Mouse (Mus musculus): Measurements from ENCODE around the gene Ccdc24. TPM values are rescaled to one million over a fixed set of nuclear protein-coding genes. Genes with fewer than 3 reads are reported as not detected.
A peak's percentile ranks its signal among the peaks of the same experiment; 100 is the strongest.

Gene Ccdc24
- total and polyA plus RNA-seq, 2 experiments from 2014 or later = 0.27 to 1.4 TPM

DNA sequence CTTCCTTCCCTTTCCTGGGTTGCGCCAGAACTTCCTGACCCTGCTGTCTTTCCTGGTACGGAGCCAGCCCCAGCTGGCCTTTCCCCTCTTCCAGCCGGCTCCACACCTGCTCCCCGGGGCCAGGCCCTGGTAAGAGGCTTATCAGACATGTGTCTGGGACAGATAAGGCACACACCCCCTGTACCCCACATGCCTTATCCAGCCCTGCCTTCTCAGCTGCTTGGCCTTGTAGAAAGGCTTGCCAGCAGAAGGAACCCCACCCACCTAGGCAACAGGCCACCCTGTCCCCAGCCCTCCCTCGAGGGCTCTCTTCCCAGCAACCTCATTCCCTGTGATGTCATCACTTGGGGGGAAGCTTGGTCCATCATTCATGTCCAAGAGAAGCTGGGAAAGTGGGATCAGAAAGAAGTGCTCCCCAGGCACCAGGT, 42.2 kb downstream of the Ccdc24 start:
- Histone ChIP-seq H3K27me3 (ENCODE audit: control insufficient read depth, insufficient read depth, low read length) (0 out of 2 replicates have a peak, but pooled peaks cover 4% of the 10 kb centered on the region), H3K9me3 (replicated peaks; ENCODE audit: control insufficient read depth, low read length) (no peaks in the 10 kb centered on the region), H3K4me2 (ENCODE audit: low read depth, low read length) (peak overlapping the region; percentile 32), H3K27ac (ENCODE audit: low read depth) (no peak overlapping the region), H3K4me3 (ENCODE audit: low read depth, low read length) (no peak overlapping the region), H3K9ac (replicated peaks; ENCODE audit: low read depth, low read length) (no peak overlapping the region), H3K36me3 (replicated peaks; ENCODE audit: control insufficient read depth, insufficient read depth, low read length) (no peaks in the 10 kb centered on the region), H3K4me1 (ENCODE audit: control insufficient read depth, insufficient read depth) (peaks cover 18% of the 10 kb centered on the region)
- 0% methylated on average over 5 of the region's 5 CpGs for WGBS
- DNase-seq (ENCODE audit: low spot score) (peak; percentile 48), ATAC-seq (ENCODE audit: insufficient read depth, low read depth) (peak; percentile 65)
- TF ChIP-seq EP300 (IDR thresholded peaks at IDR 0.05; ENCODE audit: low read depth) = no peak

GRCm38 (mm10) chr4:117829260-117830123, 42.9 kb downstream of the Ccdc24 start:
- WGBS = 5% methylated on average over 12 of the region's 12 CpGs
- H3K27ac ChIP-seq (ENCODE audit: low read depth) = no peak overlapping the region
- H3K4me1 ChIP-seq (ENCODE audit: control insufficient read depth, insufficient read depth) = peaks cover 18% of the 10 kb centered on the region
- peak; percentile 62 for DNase-seq (ENCODE audit: low spot score)
- H3K9me3 ChIP-seq (replicated peaks; ENCODE audit: control insufficient read depth, low read length) = no peaks in the 10 kb centered on the region
- H3K36me3 ChIP-seq (replicated peaks; ENCODE audit: control insufficient read depth, insufficient read depth, low read length) = no peaks in the 10 kb centered on the region
- ATAC-seq (ENCODE audit: insufficient read depth, low read depth) = peak; percentile 70
- peak overlapping the region; percentile 32 for H3K4me2 ChIP-seq (ENCODE audit: low read depth, low read length)
- H3K4me3 ChIP-seq (ENCODE audit: low read depth, low read length) = no peak overlapping the region
- H3K9ac ChIP-seq (replicated peaks; ENCODE audit: low read depth, low read length) = no peak overlapping the region
- TF ChIP-seq EP300 (IDR thresholded peaks at IDR 0.05; ENCODE audit: low read depth) (no peak), CTCF (IDR thresholded peaks at IDR 0.05; ENCODE audit: low read depth) (peak; percentile 89)
- 0 out of 2 replicates have a peak, but pooled peaks cover 1% of the 10 kb centered on the region for H3K27me3 ChIP-seq (ENCODE audit: control insufficient read depth, insufficient read depth, low read length)

- Histone ChIP-seq H3K4me2 (ENCODE audit: low read depth, low read length) (no peak overlapping the region), H3K9me3 (replicated peaks; ENCODE audit: control insufficient read depth, low read length) (no peaks in the 10 kb centered on the region), H3K4me1 (ENCODE audit: control insufficient read depth, insufficient read depth) (peaks cover 18% of the 10 kb centered on the region), H3K4me3 (ENCODE audit: low read depth, low read length) (no peak overlapping the region), H3K27me3 (ENCODE audit: control insufficient read depth, insufficient read depth, low read length) (no peaks in the 10 kb centered on the region), H3K36me3 (replicated peaks; ENCODE audit: control insufficient read depth, insufficient read depth, low read length) (no peaks in the 10 kb centered on the region), H3K9ac (replicated peaks; ENCODE audit: low read depth, low read length) (no peak overlapping the region), H3K27ac (ENCODE audit: low read depth) (no peak overlapping the region)
- TF ChIP-seq CTCF (IDR thresholded peaks at IDR 0.05; ENCODE audit: low read depth) (no peak), EP300 (IDR thresholded peaks at IDR 0.05; ENCODE audit: low read depth) (no peak)
- DNase-seq (ENCODE audit: low spot score) (no peak), ATAC-seq (ENCODE audit: insufficient read depth, low read depth) (no peak)
- 54% methylated on average over 8 of the region's 8 CpGs for WGBS
Measured at GRCm38 (mm10) chr4:117828572-117829145, 43.7 kb downstream of the Ccdc24 start.

- WGBS = 90% methylated on average over 10 of the region's 10 CpGs
- H3K4me1 ChIP-seq (ENCODE audit: control insufficient read depth, insufficient read depth) = no peaks in the 10 kb centered on the region
- TF ChIP-seq CTCF (IDR thresholded peaks at IDR 0.05; ENCODE audit: low read depth) (no peak), EP300 (IDR thresholded peaks at IDR 0.05; ENCODE audit: low read depth) (no peak)
Measured at GRCm38 (mm10) chr4:117818032-117818431, 54.3 kb downstream of the Ccdc24 start.

GRCm38 (mm10) chr4:117816776-117817175, 55.6 kb downstream of the Ccdc24 start:
- Histone ChIP-seq H3K4me1 (ENCODE audit: control insufficient read depth, insufficient read depth) (no peaks in the 10 kb centered on the region), H3K36me3 (replicated peaks; ENCODE audit: control insufficient read depth, insufficient read depth, low read length) (no peaks in the 10 kb centered on the region), H3K27ac (ENCODE audit: low read depth) (no peak overlapping the region), H3K9me3 (replicated peaks; ENCODE audit: control insufficient read depth, low read length) (no peaks in the 10 kb centered on the region), H3K27me3 (ENCODE audit: control insufficient read depth, insufficient read depth, low read length) (no peaks in the 10 kb centered on the region), H3K9ac (replicated peaks; ENCODE audit: low read depth, low read length) (no peak overlapping the region), H3K4me3 (ENCODE audit: low read depth, low read length) (no peak overlapping the region), H3K4me2 (ENCODE audit: low read depth, low read length) (no peak overlapping the region)
- TF ChIP-seq CTCF (IDR thresholded peaks at IDR 0.05; ENCODE audit: low read depth) = no peak
- no peak for TF ChIP-seq EP300 (IDR thresholded peaks at IDR 0.05; ENCODE audit: low read depth)
- WGBS = 75% methylated on average over 5 of the region's 5 CpGs
- no peak for ATAC-seq (ENCODE audit: insufficient read depth, low read depth)
- DNase-seq (ENCODE audit: low spot score) = no peak

More at GRCm38 (mm10) chr4:117818032-117818431, 54.3 kb downstream of the Ccdc24 start:
- H3K27ac ChIP-seq (ENCODE audit: low read depth) = no peak overlapping the region
- H3K36me3 ChIP-seq (replicated peaks; ENCODE audit: control insufficient read depth, insufficient read depth, low read length) = no peaks in the 10 kb centered on the region
- no peak for DNase-seq (ENCODE audit: low spot score)
- H3K9me3 ChIP-seq (replicated peaks; ENCODE audit: control insufficient read depth, low read length) = no peaks in the 10 kb centered on the region
- H3K9ac ChIP-seq (replicated peaks; ENCODE audit: low read depth, low read length) = no peak overlapping the region
- H3K27me3 ChIP-seq (ENCODE audit: control insufficient read depth, insufficient read depth, low read length) = no peaks in the 10 kb centered on the region
- H3K4me2 ChIP-seq (ENCODE audit: low read depth, low read length) = no peak overlapping the region
- no peak for ATAC-seq (ENCODE audit: insufficient read depth, low read depth)
- H3K4me3 ChIP-seq (ENCODE audit: low read depth, low read length) = no peak overlapping the region

Other genes starting within 250 kb of the Ccdc24 start
- gene Dmap1, start 190.3 kb downstream of the Ccdc24 start, total RNA-seq (2014; rRNA removed; ENCODE audit: low replicate concordance) = 42.1 and 50.4 TPM in 2 replicates
- 32.1 and 32.6 TPM in 2 replicates for gene Dmap1, start 190.3 kb downstream of the Ccdc24 start, polyA plus RNA-seq (2015; fragmentation: Nextera tagmentation; extraction: Ambion mirVana)
- not detected in 2 replicates for gene Gm12845, start 148.1 kb downstream of the Ccdc24 start, total RNA-seq (2014; rRNA removed; ENCODE audit: low replicate concordance)
- not detected in 2 replicates for gene Gm12845, start 148.1 kb downstream of the Ccdc24 start, polyA plus RNA-seq (2015; fragmentation: Nextera tagmentation; extraction: Ambion mirVana)
- not detected in 2 replicates for gene Klf17, start 106.9 kb downstream of the Ccdc24 start, total RNA-seq (2014; rRNA removed; ENCODE audit: low replicate concordance)
- gene Klf17, start 106.9 kb downstream of the Ccdc24 start, polyA plus RNA-seq (2015; fragmentation: Nextera tagmentation; extraction: Ambion mirVana) = not detected in 2 replicates
- 2.1 and 3.6 TPM in 2 replicates for gene Slc6a9, start 38.1 kb downstream of the Ccdc24 start, total RNA-seq (2014; rRNA removed; ENCODE audit: low replicate concordance)
- 1.7 and 2.0 TPM in 2 replicates for gene Slc6a9, start 38.1 kb downstream of the Ccdc24 start, polyA plus RNA-seq (2015; fragmentation: Nextera tagmentation; extraction: Ambion mirVana)
- 33.0 and 35.9 TPM in 2 replicates for gene B4galt2, start 10.9 kb upstream of the Ccdc24 start, total RNA-seq (2014; rRNA removed; ENCODE audit: low replicate concordance)
- 5.9 and 6.1 TPM in 2 replicates for gene B4galt2, start 10.9 kb upstream of the Ccdc24 start, polyA plus RNA-seq (2015; fragmentation: Nextera tagmentation; extraction: Ambion mirVana)
- gene Atp6v0b, start 14.8 kb upstream of the Ccdc24 start, total RNA-seq (2014; rRNA removed; ENCODE audit: low replicate concordance) = 314 and 356 TPM in 2 replicates
- gene Atp6v0b, start 14.8 kb upstream of the Ccdc24 start, polyA plus RNA-seq (2015; fragmentation: Nextera tagmentation; extraction: Ambion mirVana) = 216 and 235 TPM in 2 replicates
- 10.2 and 14.8 TPM in 2 replicates for gene Dph2, start 19.5 kb upstream of the Ccdc24 start, total RNA-seq (2014; rRNA removed; ENCODE audit: low replicate concordance)
- gene Dph2, start 19.5 kb upstream of the Ccdc24 start, polyA plus RNA-seq (2015; fragmentation: Nextera tagmentation; extraction: Ambion mirVana) = 6.1 and 7.2 TPM in 2 replicates
- 23.3 and 23.5 TPM in 2 replicates for gene Ipo13, start 42.4 kb upstream of the Ccdc24 start, total RNA-seq (2014; rRNA removed; ENCODE audit: low replicate concordance)
- 30.3 and 31.8 TPM in 2 replicates for gene Ipo13, start 42.4 kb upstream of the Ccdc24 start, polyA plus RNA-seq (2015; fragmentation: Nextera tagmentation; extraction: Ambion mirVana)
- not detected in 2 replicates for gene Artn, start 57.2 kb upstream of the Ccdc24 start, total RNA-seq (2014; rRNA removed; ENCODE audit: low replicate concordance)
- 0.14 and 0.16 TPM in 2 replicates for gene Artn, start 57.2 kb upstream of the Ccdc24 start, polyA plus RNA-seq (2015; fragmentation: Nextera tagmentation; extraction: Ambion mirVana)